Mouse (Mus musculus): ENCODE data around the gene Fkbp9. TPM values are rescaled to one million over a fixed set of nuclear protein-coding genes. Genes with fewer than 3 reads are reported as not detected.

The Fkbp9 gene
- polyA plus RNA-seq, 1 experiment from 2014 or later, result 193 TPM

GRCm38 (mm10) chr6:56879352-56879955 lies 47.6 kb downstream of the Fkbp9 start:
- Histone ChIP-seq H3K36me3 (peaks cover 55% of the 10 kb centered on the region), H3K27ac (no peak overlapping the region)
- ATAC-seq (ENCODE audit: borderline replicate concordance, extremely low read depth, low FRiP score, low TSS enrichment), result no peak

GRCm38 (mm10) chr6:56888561-56888960 lies 56.7 kb downstream of the Fkbp9 start:
- Histone ChIP-seq H3K9ac (no peak overlapping the region), H3K9me3 (no peaks in the 10 kb centered on the region), H3K36me3 (peaks cover 31% of the 10 kb centered on the region), H3K4me3 (no peak overlapping the region), H3K4me2 (no peak overlapping the region), H3K4me1 (no peaks in the 10 kb centered on the region), H3K27ac (no peak overlapping the region), H3K27me3 (no peaks in the 10 kb centered on the region)
- no peak for ATAC-seq (ENCODE audit: borderline replicate concordance, extremely low read depth, low FRiP score, low TSS enrichment)
- WGBS, result 92% methylated on average over 6 of the region's 6 CpGs

More at GRCm38 (mm10) chr6:56879352-56879955, 47.6 kb downstream of the Fkbp9 start:
- H3K4me1 ChIP-seq, result no peaks in the 10 kb centered on the region
- no peak overlapping the region for H3K4me2 ChIP-seq
- no peaks in the 10 kb centered on the region for H3K27me3 ChIP-seq
- no peak overlapping the region for H3K4me3 ChIP-seq
- WGBS, result 14% methylated on average over 1 of the region's 1 CpGs
- H3K9ac ChIP-seq, result no peak overlapping the region
- H3K9me3 ChIP-seq, result no peaks in the 10 kb centered on the region

- H3K4me1 ChIP-seq, result no peaks in the 10 kb centered on the region
- no peaks in the 10 kb centered on the region for H3K27me3 ChIP-seq
- ATAC-seq (ENCODE audit: borderline replicate concordance, extremely low read depth, low FRiP score, low TSS enrichment), result no peak
- no peak overlapping the region for H3K4me3 ChIP-seq
- no peak overlapping the region for H3K9ac ChIP-seq
- no peaks in the 10 kb centered on the region for H3K9me3 ChIP-seq
- H3K36me3 ChIP-seq, result peaks cover 22% of the 10 kb centered on the region; the same call in 1 of the 2 replicates
- no peak overlapping the region for H3K4me2 ChIP-seq
- no peak overlapping the region for H3K27ac ChIP-seq
- WGBS, result 87% methylated on average over 2 of the region's 2 CpGs
Observed at GRCm38 (mm10) chr6:56890762-56891161, 58.9 kb downstream of the Fkbp9 start.

GRCm38 (mm10) chr6:56899601-56900000 lies 67.7 kb downstream of the Fkbp9 start:
- H3K4me3 ChIP-seq, result no peak overlapping the region
- no peaks in the 10 kb centered on the region for H3K9me3 ChIP-seq
- H3K4me1 ChIP-seq, result peaks cover 4% of the 10 kb centered on the region
- H3K36me3 ChIP-seq, result no peaks in the 10 kb centered on the region
- ATAC-seq (ENCODE audit: borderline replicate concordance, extremely low read depth, low FRiP score, low TSS enrichment), result no peak
- no peaks in the 10 kb centered on the region for H3K27me3 ChIP-seq
- H3K9ac ChIP-seq, result no peak overlapping the region
- H3K4me2 ChIP-seq, result no peak overlapping the region
- 76% methylated on average over 3 of the region's 3 CpGs for WGBS
- H3K27ac ChIP-seq, result no peak overlapping the region

GRCm38 (mm10) chr6:56901336-56901735 lies 69.5 kb downstream of the Fkbp9 start:
- Histone ChIP-seq H3K9ac (no peak overlapping the region), H3K4me2 (no peak overlapping the region), H3K9me3 (no peaks in the 10 kb centered on the region), H3K27ac (no peak overlapping the region), H3K27me3 (no peaks in the 10 kb centered on the region), H3K4me1 (peaks cover 8% of the 10 kb centered on the region), H3K4me3 (no peak overlapping the region), H3K36me3 (no peaks in the 10 kb centered on the region)
- ATAC-seq (ENCODE audit: borderline replicate concordance, extremely low read depth, low FRiP score, low TSS enrichment), result no peak
- 54% methylated on average over 3 of the region's 3 CpGs for WGBS

GRCm38 (mm10) chr6:56901824-56902386 lies 70.0 kb downstream of the Fkbp9 start:
- H3K9ac ChIP-seq, result no peak overlapping the region
- WGBS, result 27% methylated on average over 12 of the region's 12 CpGs
- H3K9me3 ChIP-seq, result no peaks in the 10 kb centered on the region
- peak; percentile 76; the same call in 1 of the 2 replicates for ATAC-seq (ENCODE audit: borderline replicate concordance, extremely low read depth, low FRiP score, low TSS enrichment)
- H3K4me1 ChIP-seq, result peaks cover 8% of the 10 kb centered on the region
- H3K36me3 ChIP-seq, result no peaks in the 10 kb centered on the region
- peak overlapping the region; percentile 2; the same call in 1 of the 2 replicates for H3K27ac ChIP-seq
- no peaks in the 10 kb centered on the region for H3K27me3 ChIP-seq
- H3K4me2 ChIP-seq, result peak overlapping the region; percentile 23
- H3K4me3 ChIP-seq, result 0 out of 2 replicates have a peak overlapping the region, but pooled peaks have one; percentile 4

- Histone ChIP-seq H3K4me3 (no peak overlapping the region), H3K27ac (no peak overlapping the region), H3K9me3 (no peaks in the 10 kb centered on the region), H3K27me3 (no peaks in the 10 kb centered on the region), H3K36me3 (no peaks in the 10 kb centered on the region), H3K9ac (no peak overlapping the region), H3K4me1 (peaks cover 8% of the 10 kb centered on the region), H3K4me2 (no peak overlapping the region)
- ATAC-seq (ENCODE audit: borderline replicate concordance, extremely low read depth, low FRiP score, low TSS enrichment), result no peak
- WGBS, result 68% methylated on average over 7 of the region's 7 CpGs
Observed at GRCm38 (mm10) chr6:56902606-56903520, 71.0 kb downstream of the Fkbp9 start.

GRCm38 (mm10) chr6:56903831-56904230 lies 72.0 kb downstream of the Fkbp9 start:
- Histone ChIP-seq H3K9ac (no peak overlapping the region), H3K4me1 (peaks cover 8% of the 10 kb centered on the region), H3K4me2 (no peak overlapping the region), H3K36me3 (no peaks in the 10 kb centered on the region), H3K27ac (no peak overlapping the region), H3K27me3 (no peaks in the 10 kb centered on the region), H3K4me3 (no peak overlapping the region), H3K9me3 (no peaks in the 10 kb centered on the region)
- no peak for ATAC-seq (ENCODE audit: borderline replicate concordance, extremely low read depth, low FRiP score, low TSS enrichment)
- 37% methylated on average over 6 of the region's 6 CpGs for whole genome bisulfite sequencing

- Histone ChIP-seq H3K9me3 (no peaks in the 10 kb centered on the region), H3K9ac (no peak overlapping the region), H3K4me2 (no peak overlapping the region), H3K27ac (no peak overlapping the region), H3K36me3 (no peaks in the 10 kb centered on the region), H3K4me1 (peaks cover 8% of the 10 kb centered on the region), H3K27me3 (no peaks in the 10 kb centered on the region), H3K4me3 (no peak overlapping the region)
- ATAC-seq (ENCODE audit: borderline replicate concordance, extremely low read depth, low FRiP score, low TSS enrichment), result no peak
- WGBS, result 83% methylated on average over 1 of the region's 1 CpGs
Observed at GRCm38 (mm10) chr6:56904330-56904729, 72.5 kb downstream of the Fkbp9 start.

- H3K27ac ChIP-seq, result no peak overlapping the region
- H3K36me3 ChIP-seq, result no peaks in the 10 kb centered on the region
- H3K9me3 ChIP-seq, result no peaks in the 10 kb centered on the region
- ATAC-seq (ENCODE audit: borderline replicate concordance, extremely low read depth, low FRiP score, low TSS enrichment), result no peak
- H3K4me1 ChIP-seq, result peaks cover 8% of the 10 kb centered on the region
- 69% methylated on average over 2 of the region's 2 CpGs for WGBS
- H3K4me3 ChIP-seq, result no peak overlapping the region
- H3K27me3 ChIP-seq, result no peaks in the 10 kb centered on the region
- H3K4me2 ChIP-seq, result no peak overlapping the region
- no peak overlapping the region for H3K9ac ChIP-seq
Observed at GRCm38 (mm10) chr6:56904982-56905381, 73.1 kb downstream of the Fkbp9 start.

- 86% methylated on average over 5 of the region's 5 CpGs for WGBS
- ATAC-seq (ENCODE audit: borderline replicate concordance, extremely low read depth, low FRiP score, low TSS enrichment), result no peak
- H3K4me1 ChIP-seq, result peaks cover 8% of the 10 kb centered on the region
- no peaks in the 10 kb centered on the region for H3K9me3 ChIP-seq
- no peak overlapping the region for H3K4me2 ChIP-seq
- no peak overlapping the region for H3K27ac ChIP-seq
- H3K27me3 ChIP-seq, result no peaks in the 10 kb centered on the region
- H3K36me3 ChIP-seq, result no peaks in the 10 kb centered on the region
- H3K4me3 ChIP-seq, result no peak overlapping the region
- no peak overlapping the region for H3K9ac ChIP-seq
Observed at GRCm38 (mm10) chr6:56905486-56905885, 73.6 kb downstream of the Fkbp9 start.

All from lung, embryonic 15.5 days (tissue).